Mouse (Mus musculus) embryonic stem cell, embryonic (primary cell): ENCODE measurements around the gene Cdca5.

Experiments
- CTCF ChIA-PET, 4 experiments: fragments of 300-600 bp in 2 of 4; fragments of 350-600 bp in 2 of 4; sonication (Branson Sonifier 250); formaldehyde crosslinking; loops; one replicate each; lab custom pipeline; 2022; ENCODE audit warnings: inconsistent platforms in 2 of 4; lab: Charles Lee
- POLR2A ChIA-PET, 4 experiments: fragments of 300-600 bp in 2 of 4; fragments of 350-600 bp in 2 of 4; sonication (Branson Sonifier 250); formaldehyde crosslinking; loops; one replicate each; lab custom pipeline; 2022; ENCODE audit warnings: antibody characterized with exemption in 4 of 4, inconsistent platforms in 1 of 4; lab: Charles Lee

Gene Cdca5

DNA sequence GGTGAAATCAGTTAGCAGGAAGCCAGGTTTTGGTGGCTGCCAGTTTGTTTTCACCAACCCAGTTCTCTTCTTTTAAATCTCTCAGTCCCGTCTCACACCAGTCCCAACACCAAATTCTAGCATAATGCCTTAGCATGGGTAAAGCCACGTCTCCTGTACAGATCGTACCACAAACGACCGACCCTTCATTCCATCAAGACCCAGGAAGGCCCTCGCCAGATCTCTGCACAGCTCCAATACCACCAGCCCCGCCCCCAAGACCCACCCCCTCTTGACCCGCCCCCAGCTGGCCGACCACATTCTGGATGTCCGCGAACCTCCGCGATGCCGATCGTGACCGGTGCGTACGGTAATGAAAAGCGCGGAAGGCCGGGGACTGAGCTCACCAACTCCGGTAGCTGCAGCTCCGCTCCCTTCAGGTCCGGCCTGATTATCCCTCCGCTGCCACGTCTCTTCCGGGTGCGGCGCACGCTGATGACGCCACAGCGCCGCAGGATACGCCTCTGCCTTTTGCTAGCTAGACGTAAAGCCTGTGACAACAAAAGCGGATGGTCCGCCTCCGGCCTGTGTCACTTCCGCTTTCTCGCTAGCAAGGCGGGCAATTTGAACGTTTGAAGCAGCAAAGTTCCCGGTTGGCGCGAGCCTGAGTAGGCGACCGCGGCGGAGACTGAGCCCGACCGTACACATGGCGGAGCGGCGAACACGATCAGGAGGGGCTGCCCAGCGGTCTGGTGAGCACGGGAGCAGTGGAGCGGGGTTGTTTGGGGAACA is at the start of gene Cdca5, which contains the start of gene Zfpl1:
TSS of gene Cdca5 (plus strand) at position 506 of the 771 bp plus-strand sequence.
TSS of gene Zfpl1 (minus strand) at position 479 of the 771 bp plus-strand sequence.
- ChIA-PET CTCF (interaction anchor here (0.6 to 3.8 kb wide), 18 partner anchors 8 to 1031 kb away, joined by 3 to 46 read pairs (median 4); partner anchors contain the start of genes Tm7sf2 (in 2 of the 4), Arl2 (in 1 of the 4), Capn1 (in 1 of the 4) and Cdc42bpg (in 1 of the 4)), POLR2A (interaction anchor here (0.5 to 43.4 kb wide), 130 partner anchors 8 to 1281 kb away, joined by 3 to 1520 read pairs (median 5); partner anchors contain the start of genes Znhit2 (in 4 of the 4), Fau (in 3 of the 4), Mrpl49 (in 3 of the 4) and Pola2 (in 3 of the 4))

DNA sequence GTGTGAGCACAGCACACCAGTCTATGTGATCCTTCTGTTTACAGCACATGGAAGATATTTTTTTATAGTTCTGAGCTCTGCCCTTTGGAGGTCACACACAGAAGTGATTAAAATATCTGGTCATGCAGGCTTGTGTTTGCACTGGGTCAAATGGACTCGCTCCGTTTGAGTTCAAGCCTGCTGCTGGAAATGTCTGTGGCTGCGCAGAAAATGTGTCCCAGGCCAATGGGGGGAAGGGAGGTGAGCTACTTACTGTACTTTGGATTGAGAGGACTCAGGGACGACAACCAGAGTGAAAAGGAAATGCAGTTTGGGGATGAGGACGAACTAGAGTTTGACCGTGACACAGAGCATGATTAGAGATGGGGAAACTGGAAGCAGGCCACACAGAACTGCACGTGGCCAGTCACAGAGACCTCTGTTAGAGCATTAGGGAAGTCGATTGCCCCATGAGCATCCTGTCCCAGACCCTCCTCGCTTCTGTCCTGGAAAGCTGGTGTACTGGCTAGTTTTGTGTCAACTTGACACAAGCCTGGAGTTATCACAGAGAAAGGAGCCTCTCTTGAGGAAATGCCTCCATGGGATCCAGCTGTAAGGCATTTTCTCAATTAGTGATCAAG is 48.7 kb upstream of the Cdca5 start:
- ChIA-PET CTCF (interaction anchor here in 3 of 4 experiments (0.7 to 2.8 kb wide), 4 partner anchors 20 to 249 kb away, joined by 4 to 12 read pairs (median 5); partner anchors contain the start of gene Capn1 (in 1 of the 3)), POLR2A (interaction anchor here in 3 of 4 experiments (0.6 to 47.9 kb wide), 13 partner anchors 10 to 171 kb away, joined by 3 to 1520 read pairs (median 4); partner anchors contain the start of genes Syvn1 (in 3 of the 3), Znhit2 (in 2 of the 3), AC131692.1 (in 1 of the 3) and Capn1 (in 1 of the 3))

DNA sequence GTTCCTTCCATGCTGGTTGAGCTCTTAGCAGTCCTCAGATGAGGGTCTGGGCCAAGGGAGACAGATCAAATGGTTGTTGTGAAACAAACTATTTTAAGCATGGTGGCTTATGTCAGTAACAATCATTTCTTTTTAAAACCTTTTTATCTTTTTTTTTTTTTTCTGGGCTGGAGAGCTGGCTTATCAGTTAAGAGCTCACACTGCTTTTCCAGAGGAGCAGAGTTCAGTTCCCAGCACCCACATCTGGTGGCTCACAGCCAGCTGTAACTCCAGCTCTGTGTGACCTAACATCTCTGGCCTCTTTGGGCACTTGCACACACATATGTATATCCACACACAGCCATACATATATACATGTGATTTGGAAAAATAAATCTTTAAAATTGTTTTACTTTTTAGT is 47.1 kb upstream of the Cdca5 start:
- ChIA-PET CTCF (interaction anchor here (0.6 to 2.8 kb wide), 13 partner anchors 8 to 565 kb away, joined by 3 to 12 read pairs (median 4); partner anchors contain the start of gene Syvn1 (in 1 of the 4)), POLR2A (interaction anchor here (0.6 to 47.9 kb wide), 15 partner anchors 8 to 1256 kb away, joined by 3 to 1520 read pairs (median 4); partner anchors contain the start of genes AC131692.1 (in 1 of the 4), Capn1 (in 1 of the 4), Cdca5 (in 1 of the 4) and Fau (in 1 of the 4))

DNA sequence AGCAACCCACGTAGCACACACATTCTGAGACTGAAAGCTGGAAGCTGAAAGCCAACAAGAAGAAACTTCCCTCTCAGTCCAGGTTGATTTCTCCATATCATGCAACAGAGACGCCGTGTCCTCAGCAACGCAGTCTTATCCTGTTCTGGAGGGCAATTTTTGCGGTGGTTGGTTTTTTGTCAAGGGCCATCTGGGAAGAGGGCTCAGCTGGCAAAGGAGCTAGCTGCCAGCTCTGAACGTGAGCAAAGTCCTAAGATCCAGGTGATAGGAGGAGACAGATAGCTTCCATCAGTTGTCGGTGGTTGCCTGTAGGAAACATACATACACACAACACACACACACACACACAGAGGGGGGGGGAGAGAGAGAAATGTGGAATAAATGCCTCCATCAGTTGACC is 46.5 kb upstream of the Cdca5 start:
- POLR2A ChIA-PET, result interaction anchor here (0.5 to 47.9 kb wide), 13 partner anchors 8 to 1231 kb away, joined by 3 to 1520 read pairs (median 4); partner anchors contain the start of genes Mrpl49 (in 2 of the 4), AC131692.1 (in 1 of the 4), Capn1 (in 1 of the 4) and Cdca5 (in 1 of the 4)

DNA sequence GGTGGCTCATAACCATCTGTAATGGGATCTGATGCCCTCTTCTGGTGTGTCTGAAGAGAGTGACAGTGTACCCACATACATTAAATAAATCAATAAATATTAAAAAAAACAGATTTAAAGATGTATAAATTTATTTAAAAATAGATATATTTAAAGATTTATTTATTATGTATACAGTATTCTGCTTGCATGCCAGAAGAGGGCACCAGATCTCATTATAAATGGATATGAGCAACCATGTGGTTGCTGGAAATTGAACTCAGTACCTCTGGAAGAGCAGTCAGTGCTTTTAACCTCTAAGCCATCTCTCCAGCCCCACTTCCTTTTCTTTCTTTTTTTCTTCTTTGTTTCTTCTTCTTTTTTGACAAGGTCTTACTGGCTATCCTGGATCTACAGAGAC is 44.8 kb upstream of the Cdca5 start:
- CTCF ChIA-PET, result interaction anchor here in 1 of 4 experiments (0.6 kb wide), 1 partner anchor 529 kb away, joined by 4 read pairs; no protein-coding TSS in a partner anchor

More for the DNA sequence above, 46.5 kb upstream of the Cdca5 start:
- CTCF ChIA-PET, result interaction anchor here (0.6 to 2.8 kb wide), 8 partner anchors 8 to 564 kb away, joined by 3 to 12 read pairs (median 4); partner anchors contain the start of gene Syvn1 (in 1 of the 4)

DNA sequence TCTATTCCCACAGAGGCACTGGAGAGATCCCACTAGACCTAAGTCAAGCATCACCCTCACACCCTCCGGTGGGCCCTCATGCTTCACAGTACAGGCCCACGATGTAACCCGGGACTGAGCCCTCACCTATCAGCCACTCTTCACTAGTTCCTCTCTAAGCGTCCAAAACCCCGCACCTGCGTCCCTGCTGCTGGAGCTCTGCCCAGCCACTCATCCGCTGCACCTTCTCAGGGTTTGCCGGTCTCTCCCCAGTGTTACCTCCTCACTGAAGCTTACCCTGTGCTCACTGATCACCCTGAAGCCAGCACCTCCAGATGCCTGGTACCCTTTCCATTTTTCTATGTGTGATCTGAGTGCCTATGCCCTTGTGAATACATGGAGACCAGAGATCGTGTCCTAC is 42.5 kb upstream of the Cdca5 start:
- ChIA-PET CTCF (interaction anchor here in 2 of 4 experiments (0.6 to 2.1 kb wide), 5 partner anchors 24 to 255 kb away, joined by 3 to 6 read pairs (median 3); partner anchors contain the start of genes Majin (in 1 of the 2) and Tm7sf2 (in 1 of the 2)), POLR2A (interaction anchor here (0.5 to 47.9 kb wide), 22 partner anchors 11 to 291 kb away, joined by 3 to 1520 read pairs (median 3); partner anchors contain the start of genes Capn1 (in 3 of the 4), Cdca5 (in 2 of the 4), Fau (in 2 of the 4) and Mrpl49 (in 2 of the 4))

More for the DNA sequence above, 44.8 kb upstream of the Cdca5 start:
- POLR2A ChIA-PET, result interaction anchor here in 1 of 4 experiments (0.7 to 47.9 kb wide), 3 partner anchors 13 to 69 kb away, joined by 3 to 1520 read pairs (median 11); partner anchors contain the start of genes AC131692.1, Cdca5, Fau and Gm28374

DNA sequence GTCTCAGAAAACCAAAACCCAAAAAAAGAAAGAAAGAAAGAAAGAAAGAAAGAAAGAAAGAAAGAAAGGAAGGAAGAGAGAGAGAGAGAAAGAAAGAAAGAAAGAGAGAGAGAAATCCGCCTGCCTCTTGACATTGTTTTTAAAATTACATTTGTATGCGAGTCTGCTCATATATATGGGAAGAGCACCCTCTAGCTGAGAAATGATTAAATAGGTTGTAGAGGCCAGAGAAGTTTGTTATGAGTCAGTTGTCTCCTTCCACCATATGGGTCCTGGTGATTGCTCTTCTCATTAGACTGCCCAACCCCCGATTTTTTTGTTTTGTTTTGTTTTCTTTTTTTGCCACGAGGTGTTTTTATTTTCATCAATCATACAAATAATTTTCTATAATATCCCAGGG is 40.7 kb upstream of the Cdca5 start:
- CTCF ChIA-PET, result interaction anchor here (0.5 to 1.7 kb wide), 10 partner anchors 14 to 257 kb away, joined by 3 to 6 read pairs (median 4); partner anchors contain the start of genes Capn1 (in 1 of the 4), Cdca5 (in 1 of the 4), Pola2 (in 1 of the 4) and Zfpl1 (in 1 of the 4)

DNA sequence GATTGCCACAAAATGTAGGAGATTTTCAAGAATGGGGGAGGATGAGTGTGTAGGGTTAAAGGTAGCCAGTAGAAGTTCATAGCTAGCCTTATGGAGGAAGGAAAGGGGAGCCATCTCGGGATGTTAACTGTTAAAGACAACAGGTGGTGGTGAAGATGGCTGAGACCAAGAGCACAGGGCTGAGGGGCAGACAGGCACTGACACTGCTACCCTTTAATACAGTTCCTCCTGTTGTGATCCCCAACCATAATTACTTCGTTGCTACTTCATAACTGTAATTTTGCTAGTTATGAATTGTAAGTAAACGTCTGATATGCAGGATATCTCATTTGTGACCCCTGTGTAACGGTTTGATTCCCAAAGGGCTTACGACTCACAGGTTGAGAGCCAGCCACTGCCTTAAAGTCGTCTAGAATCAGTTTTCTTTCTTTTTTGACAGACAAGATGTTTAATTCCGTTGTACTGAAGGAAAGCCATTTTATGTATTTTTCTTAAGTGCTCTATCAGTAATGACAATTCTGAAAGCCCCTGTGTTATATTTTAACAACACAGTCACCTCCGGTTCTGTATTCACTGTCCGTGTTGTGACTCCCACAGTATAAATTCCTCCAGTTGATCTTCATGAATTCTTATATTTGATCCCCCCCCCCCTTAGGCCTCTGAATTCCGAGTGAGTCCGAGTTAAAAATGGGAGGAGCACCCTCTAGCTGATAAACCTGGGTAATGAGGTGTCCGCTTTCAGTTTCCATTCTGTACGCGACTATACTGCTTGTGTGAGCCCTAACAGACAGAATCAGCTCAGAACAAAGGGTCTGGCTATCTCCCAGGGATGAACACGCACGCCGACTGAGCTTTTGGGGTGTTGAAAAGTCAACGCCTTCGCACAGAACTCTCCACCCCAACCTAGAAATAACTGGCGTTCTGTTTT is 39.2 kb upstream of the Cdca5 start:
- POLR2A ChIA-PET, result interaction anchor here (0.6 to 47.9 kb wide), 91 partner anchors 9 to 622 kb away, joined by 3 to 1520 read pairs (median 5); partner anchors contain the start of genes Capn1 (in 4 of the 4), Fau (in 3 of the 4), Mrpl49 (in 3 of the 4) and Pola2 (in 3 of the 4)
- CTCF ChIA-PET, result interaction anchor here (0.6 to 2.1 kb wide), 29 partner anchors 8 to 542 kb away, joined by 3 to 12 read pairs (median 4); partner anchors contain the start of genes Arl2 (in 1 of the 4), Capn1 (in 1 of the 4), Cdca5 (in 1 of the 4) and Pola2 (in 1 of the 4)

More for the DNA sequence above, 40.7 kb upstream of the Cdca5 start:
- POLR2A ChIA-PET, result interaction anchor here in 3 of 4 experiments (0.7 to 47.9 kb wide), 11 partner anchors 11 to 241 kb away, joined by 3 to 1520 read pairs (median 5); partner anchors contain the start of genes Cdca5 (in 2 of the 3), Fau (in 2 of the 3), Mrpl49 (in 2 of the 3) and Tm7sf2 (in 2 of the 3)

DNA sequence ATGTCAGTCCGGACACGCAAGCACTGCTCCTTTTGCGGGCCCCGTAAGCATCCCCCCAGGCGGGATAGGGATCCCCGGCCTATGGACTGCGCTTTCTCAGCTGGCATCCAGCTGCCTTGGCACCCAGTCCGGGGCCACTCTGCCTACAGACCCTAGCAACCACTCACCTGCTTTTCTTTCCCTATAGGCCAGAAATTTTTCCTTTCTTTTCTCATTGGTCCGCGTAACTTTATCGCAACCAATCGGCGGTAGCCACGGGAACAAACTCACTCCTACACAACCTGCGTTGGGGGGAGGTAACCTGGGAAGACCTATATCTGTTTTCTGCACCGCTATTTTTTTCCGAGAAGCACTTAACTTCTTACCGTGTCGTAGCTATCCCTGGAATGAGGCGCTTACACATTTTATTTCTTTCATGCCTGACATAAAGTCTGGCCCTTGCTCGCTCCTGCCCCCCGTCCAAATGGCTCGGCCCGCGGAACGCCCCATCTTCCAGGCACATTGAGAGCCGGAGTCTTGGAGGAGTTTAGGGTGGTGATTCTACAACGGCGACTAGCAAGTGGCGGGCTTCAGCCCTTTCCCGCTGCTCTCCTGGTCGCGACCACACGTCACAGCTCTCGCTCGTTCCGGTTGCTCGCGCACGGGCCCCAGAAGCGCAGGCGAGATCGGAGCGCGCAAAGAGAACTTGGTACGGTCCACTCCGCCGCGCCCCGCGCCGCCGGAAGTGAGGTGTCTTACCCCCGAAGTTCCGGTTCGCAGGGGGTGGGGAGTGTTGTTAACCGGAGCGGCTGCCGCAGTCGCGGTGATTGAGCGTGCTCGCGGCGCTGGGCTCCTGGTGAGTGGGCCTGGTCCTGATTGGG is 38.3 kb upstream of the Cdca5 start, which contains the start of gene Syvn1:
TSS of gene Syvn1 (plus strand) at position 283 of the 860 bp plus-strand sequence.
- CTCF ChIA-PET, result interaction anchor here in 3 of 4 experiments (0.6 to 2.1 kb wide), 25 partner anchors 9 to 541 kb away, joined by 3 to 12 read pairs (median 4); partner anchors contain the start of genes Arl2 (in 1 of the 3), Capn1 (in 1 of the 3), Pola2 (in 1 of the 3) and Tm7sf2 (in 1 of the 3)
- POLR2A ChIA-PET, result interaction anchor here (0.6 to 47.9 kb wide), 94 partner anchors 8 to 623 kb away, joined by 3 to 1520 read pairs (median 4); partner anchors contain the start of genes Capn1 (in 4 of the 4), Fau (in 3 of the 4), Mrpl49 (in 3 of the 4) and Pola2 (in 3 of the 4)

DNA sequence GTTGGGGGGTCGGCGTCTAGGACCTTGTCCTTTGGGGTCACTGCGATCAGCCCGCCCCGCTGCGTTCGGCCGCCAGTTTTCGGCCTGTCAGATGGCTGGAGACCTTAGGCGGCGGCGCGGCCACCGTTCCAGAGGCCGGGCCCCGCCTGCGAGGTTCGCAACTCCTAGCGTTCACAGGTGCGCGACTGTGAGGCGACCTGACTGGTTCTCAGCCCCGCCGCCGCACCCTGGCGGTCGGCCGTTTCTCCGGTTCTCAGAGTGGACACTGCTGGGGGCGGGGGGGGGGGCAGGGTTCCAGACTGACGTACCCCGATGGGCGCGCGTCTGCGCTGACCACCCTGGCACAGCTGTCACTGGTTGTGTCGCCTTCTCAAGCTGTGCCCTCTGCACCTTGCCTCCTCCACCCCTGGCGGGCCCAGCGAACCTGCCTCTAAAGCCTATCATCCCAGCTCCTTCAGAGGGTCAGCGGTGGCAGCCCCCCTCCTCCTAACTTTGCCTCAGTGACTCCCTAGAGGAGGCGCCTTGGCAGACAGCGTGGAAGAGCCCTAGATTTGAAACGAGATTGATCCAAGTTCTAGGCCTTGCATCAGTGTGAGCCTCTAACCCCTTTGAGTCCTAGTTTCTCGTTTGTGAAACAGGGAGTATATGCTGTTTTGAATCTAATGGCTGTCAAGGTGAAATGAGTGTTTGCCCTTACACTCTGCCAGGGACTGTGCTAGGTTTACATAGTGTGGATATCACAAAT is 37.5 kb upstream of the Cdca5 start:
- POLR2A ChIA-PET, result interaction anchor here (0.7 to 47.9 kb wide), 30 partner anchors 7 to 557 kb away, joined by 3 to 1520 read pairs (median 8); partner anchors contain the start of genes Znhit2 (in 3 of the 4), Cdca5 (in 2 of the 4), Fau (in 2 of the 4) and Mrpl49 (in 2 of the 4)
- CTCF ChIA-PET, result interaction anchor here in 3 of 4 experiments (0.6 to 2.1 kb wide), 3 partner anchors 40 to 287 kb away, joined by 4 to 12 read pairs (median 4); no protein-coding TSS in a partner anchor

DNA sequence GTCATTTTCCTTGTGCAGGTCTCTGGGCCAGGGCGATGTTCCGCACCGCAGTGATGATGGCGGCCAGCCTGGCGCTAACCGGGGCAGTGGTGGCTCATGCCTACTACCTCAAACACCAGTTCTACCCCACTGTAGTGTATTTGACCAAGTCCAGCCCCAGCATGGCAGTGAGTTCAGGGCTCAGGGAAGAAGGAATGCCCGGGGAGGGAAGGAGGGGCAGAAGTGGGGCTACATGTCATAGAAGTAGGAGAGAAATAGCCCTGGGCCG is 37.0 kb upstream of the Cdca5 start:
- ChIA-PET CTCF (no interaction called here), POLR2A (interaction anchor here in 3 of 4 experiments (0.7 to 47.9 kb wide), 7 partner anchors 10 to 104 kb away, joined by 3 to 1520 read pairs (median 17); partner anchors contain the start of genes Cdca5 (in 2 of the 3), Fau (in 2 of the 3), Mrpl49 (in 2 of the 3) and Zfpl1 (in 2 of the 3))

DNA sequence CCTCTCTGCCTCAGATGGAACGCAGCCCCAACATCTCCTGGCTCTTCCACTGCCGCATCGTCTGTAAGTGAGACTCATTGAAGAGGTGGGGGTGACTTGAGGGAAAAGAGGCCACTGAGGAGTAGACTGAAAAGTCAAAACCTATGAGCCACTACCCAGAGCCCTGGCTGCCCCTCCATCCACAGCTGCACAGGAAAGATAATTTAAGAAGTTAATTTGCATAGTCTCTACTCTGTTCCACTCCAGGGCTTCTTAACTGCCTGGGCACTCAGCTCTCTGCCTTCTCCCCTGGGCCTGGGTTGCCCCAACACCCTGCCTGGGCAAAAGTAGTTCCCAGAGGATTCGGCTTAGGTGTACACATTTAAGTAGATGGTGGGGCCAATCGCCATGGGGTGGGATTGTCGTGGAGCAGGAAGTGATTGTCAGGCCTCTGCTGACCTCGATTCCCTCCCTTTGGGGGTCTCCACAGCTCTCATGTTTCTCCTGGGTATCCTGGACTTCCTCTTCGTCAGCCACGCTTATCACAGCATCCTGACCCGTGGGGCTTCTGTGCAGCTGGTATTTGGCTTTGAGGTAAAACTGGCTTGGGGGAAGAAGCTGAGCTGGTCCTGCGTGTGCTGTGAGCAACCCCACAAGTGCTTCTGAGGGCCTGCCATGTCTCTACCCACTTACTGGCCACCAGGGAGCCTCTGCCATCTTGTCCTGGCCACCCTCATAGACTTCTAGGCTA is 35.9 kb upstream of the Cdca5 start:
- POLR2A ChIA-PET, result interaction anchor here in 3 of 4 experiments (0.6 to 47.9 kb wide), 6 partner anchors 27 to 486 kb away, joined by 3 to 1520 read pairs (median 14); partner anchors contain the start of genes Cdca5 (in 2 of the 3), Gm28374 (in 2 of the 3), Tm7sf2 (in 2 of the 3) and Tmem262 (in 2 of the 3)
- CTCF ChIA-PET, result interaction anchor here in 1 of 4 experiments (0.5 kb wide), 1 partner anchor 41 kb away, joined by 5 read pairs; no protein-coding TSS in a partner anchor

DNA sequence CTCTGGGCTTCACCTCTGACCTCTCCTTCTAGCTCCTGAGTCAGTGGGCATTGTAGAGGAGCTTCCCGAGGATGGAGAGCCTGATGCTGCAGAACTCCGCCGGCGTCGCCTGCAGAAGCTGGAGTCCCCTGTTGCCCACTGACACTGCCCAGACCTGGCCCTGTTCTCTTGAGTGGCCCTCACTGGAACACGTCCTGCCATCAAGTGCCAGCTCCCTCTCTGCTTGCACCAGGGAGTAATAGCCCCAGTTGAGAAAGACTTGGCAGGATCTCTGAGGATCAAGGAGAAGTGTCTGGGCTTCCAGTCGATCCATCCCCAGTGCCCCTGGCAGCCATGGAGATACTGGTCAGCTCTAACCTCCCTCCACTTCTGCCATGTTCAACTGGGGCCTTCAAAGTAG is 32.3 kb upstream of the Cdca5 start:
- POLR2A ChIA-PET, result interaction anchor here in 3 of 4 experiments (0.6 to 47.9 kb wide), 36 partner anchors 8 to 248 kb away, joined by 3 to 1520 read pairs (median 4); partner anchors contain the start of genes Cdca5 (in 3 of the 3), Tm7sf2 (in 3 of the 3), Vps51 (in 3 of the 3) and Gm28374 (in 2 of the 3)
- CTCF ChIA-PET, result interaction anchor here in 2 of 4 experiments (0.9 to 1.7 kb wide), 2 partner anchors 14 to 179 kb away, joined by 3 to 6 read pairs; no protein-coding TSS in a partner anchor
